Comparison of ENCODE assay signal across 8 mouse cellular contexts in genomic region chr2:128284822-128285421, GRCm38 (mm10).
DNase-seq lines count a peak whose midpoint lies in the region; ATAC-seq lines count a peak whose summit lies in the region.

No protein-coding gene starts in this region.

- H3K4me3 ChIP-seq in forebrain, embryonic 14.5 days (ENCODE audit: low read depth, low read length), result no peak overlapping the region
- H3K4me3 ChIP-seq in heart, embryonic 16.5 days (ENCODE audit: low read length), result no peak overlapping the region

- H3K27me3 ChIP-seq in forebrain, embryonic 14.5 days (replicated peaks; ENCODE audit: control insufficient read depth, insufficient read depth, low read length), result no peaks in the 10 kb centered on the region
- no peaks in the 10 kb centered on the region for H3K27me3 ChIP-seq in heart, embryonic 16.5 days (ENCODE audit: control insufficient read depth, insufficient read depth, low read length)

- no peaks in the 10 kb centered on the region for H3K36me3 ChIP-seq in forebrain, embryonic 14.5 days (ENCODE audit: control insufficient read depth, insufficient read depth, low read length)
- no peaks in the 10 kb centered on the region for H3K36me3 ChIP-seq in heart, embryonic 16.5 days (ENCODE audit: control insufficient read depth, insufficient read depth)

- 35% methylated on average over 7 of the region's 7 CpGs for WGBS in forebrain, embryonic 14.5 days
- 26% methylated on average over 7 of the region's 7 CpGs for WGBS in heart, embryonic 16.5 days

- DNase-seq in retina, adult 2 months (ENCODE audit: low read depth, low spot score), result peak; percentile 28
- no peak for DNase-seq in retina, embryonic 14.5 days (ENCODE audit: low spot score)
- DNase-seq in forebrain, embryonic 14.5 days (ENCODE audit: low spot score), result peak; percentile 80
- peak; percentile 63 for DNase-seq in layer of hippocampus, adult 8-10 months (ENCODE audit: low spot score in 2 of 2)
- DNase-seq in lung, postnatal 10 days, result peak; percentile 94
- peak; percentile 16 to 31 for DNase-seq in right cerebral cortex, postnatal 36 days (ENCODE audit: low spot score in 2 of 2)

- H3K4me1 ChIP-seq in forebrain, embryonic 14.5 days (ENCODE audit: control insufficient read depth, insufficient read depth, low read length), result peaks cover 20% of the 10 kb centered on the region
- peaks cover 25% of the 10 kb centered on the region for H3K4me1 ChIP-seq in heart, embryonic 16.5 days (ENCODE audit: control insufficient read depth, insufficient read depth, low read length)

- H3K4me2 ChIP-seq in forebrain, embryonic 14.5 days (ENCODE audit: low read length), result no peak overlapping the region
- H3K4me2 ChIP-seq in heart, embryonic 16.5 days (ENCODE audit: low read depth, low read length), result no peak overlapping the region

- no peaks in the 10 kb centered on the region for H3K9me3 ChIP-seq in forebrain, embryonic 14.5 days (replicated peaks; ENCODE audit: control insufficient read depth, low read length)
- no peaks in the 10 kb centered on the region for H3K9me3 ChIP-seq in heart, embryonic 16.5 days (replicated peaks; ENCODE audit: control insufficient read depth, low read length)

- H3K27ac ChIP-seq in forebrain, embryonic 14.5 days (ENCODE audit: low read depth, low read length), result no peak overlapping the region; the same call in 1 of the 2 replicates
- H3K27ac ChIP-seq in heart, embryonic 16.5 days (ENCODE audit: low read length), result peak overlapping the region; percentile 17

- peak; percentile 54 for ATAC-seq in forebrain, embryonic 14.5 days
- ATAC-seq in heart, embryonic 16.5 days (replicated peaks; ENCODE audit: extremely low read depth, insufficient read depth, low FRiP score), result peak; percentile 92
- no peak for ATAC-seq in granulocyte monocyte progenitor cell, adult 5-6 weeks (replicated peaks; ENCODE audit: poor library complexity, severe bottlenecking)

- no peak overlapping the region for H3K9ac ChIP-seq in forebrain, embryonic 14.5 days (ENCODE audit: low read length)
- no peak overlapping the region for H3K9ac ChIP-seq in heart, embryonic 16.5 days (ENCODE audit: low read length)
